Mouse (Mus musculus) heart, adult 2 months (tissue): ENCODE results near the gene Dydc2. TPM values are rescaled to one million over a fixed set of nuclear protein-coding genes. Genes with fewer than 3 reads are reported as not detected.

ENCODE experiments used
- DNase-seq, 2 experiments: peaks; one replicate each; pipeline ENCODE4 v3.0.0; 2021
- H3K27ac ChIP-seq: fragments of 200-600 bp; 2 replicates; pipeline ENCODE4 v1.8.1; 2022
- H3K27me3 ChIP-seq: fragments of 200-500 bp; 2 replicates; pipeline ENCODE4 v1.6.1; 2012; ENCODE audit warnings: mild to moderate bottlenecking, low read length, inconsistent platforms, mixed read lengths; ENCODE audit not compliant: control insufficient read depth, insufficient read depth
- H3K36me3 ChIP-seq: fragments of 200-500 bp; 2 replicates; pipeline ENCODE4 v1.6.1; 2012; ENCODE audit warnings: low read length, inconsistent platforms; ENCODE audit not compliant: control insufficient read depth, insufficient read depth
- H3K4me1 ChIP-seq: fragments of 200-500 bp; 2 replicates; pipeline ENCODE4 v1.6.1; 2011; ENCODE audit warnings: low read length; ENCODE audit not compliant: control insufficient read depth, insufficient read depth
- H3K4me3 ChIP-seq: fragments of 200-600 bp; 2 replicates; pipeline ENCODE4 v1.8.1; 2022
- H3K79me2 ChIP-seq: fragments of 200-500 bp; replicated peaks from 2 replicates; pipeline ENCODE4 v1.6.1; 2012; ENCODE audit warnings: mild to moderate bottlenecking, inconsistent platforms, low read length, moderate library complexity, mixed read lengths; ENCODE audit not compliant: control insufficient read depth, insufficient read depth
- H3K9ac ChIP-seq: fragments of 200-500 bp; 2 replicates; pipeline ENCODE4 v1.6.1; 2012; ENCODE audit warnings: low read depth, mild to moderate bottlenecking, control low read depth, inconsistent platforms, low read length, mixed read lengths
- CTCF ChIP-seq: fragments of 200-600 bp; IDR thresholded peaks from 2 replicates; pipeline ENCODE4 v1.8.1; 2022; ENCODE audit warnings: antibody characterized with exemption, mild to moderate bottlenecking, moderate library complexity
- EP300 ChIP-seq: fragments of 200-500 bp; IDR thresholded peaks from 2 replicates; pipeline ENCODE4 v1.6.1; 2011; ENCODE audit warnings: low read depth, low read length, control low read depth; ENCODE audit not compliant: insufficient read depth
- POLR2A ChIP-seq: fragments of 200-500 bp; IDR thresholded peaks from 2 replicates; pipeline ENCODE4 v1.6.1; 2011; ENCODE audit warnings: mild to moderate bottlenecking, low read depth, low read length, control low read depth; ENCODE audit not compliant: insufficient read depth
- WGBS: fragments of 180-500 bp; shearing (Covaris S2); methylation state at CpG from one replicate; pipeline ENCODE4 v1.1.7; 2018; 5-methylcytosine and 5-hydroxymethylcytosine counted together
- intact Hi-C: fragments of 180-260 bp; cut with DNase I; formaldehyde crosslinking; loops from one replicate; pipeline ENCODE4 v1.15.1; 2025
- polyA plus RNA-seq: library from polyadenylated mRNA; depleted of rRNA; stranded (reverse); fragments of >200 nt; gene quantifications from 2 replicates; pipeline ENCODE4 v1.2.3, GENCODE M21; 2012
- total RNA-seq, 2 experiments: library from RNA; stranded (reverse); gene quantifications; 2 replicates each; pipeline ENCODE4 v1.2.3; 2021

The Dydc2 gene
- total and polyA plus RNA-seq, 3 experiments, result not detected

DNA sequence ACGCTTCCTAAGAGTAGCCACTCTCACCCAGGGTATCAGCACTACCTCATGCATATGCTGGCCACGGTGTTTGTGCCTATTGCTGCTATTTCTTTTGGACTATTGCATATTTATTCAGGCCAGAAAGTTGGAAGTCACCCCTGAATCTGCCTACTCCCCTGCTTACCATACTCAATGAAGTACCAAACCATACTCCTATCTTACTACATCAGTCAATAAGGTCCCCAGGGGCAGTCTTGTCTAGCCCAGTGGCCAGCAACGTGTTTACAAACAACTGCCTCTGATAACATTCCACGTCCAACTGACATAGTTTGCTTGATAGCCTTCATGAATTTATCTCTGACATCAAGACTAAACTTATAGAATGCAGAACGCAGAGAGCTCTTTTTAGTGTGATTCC is 32.2 kb upstream of the Dydc2 start:
- TF ChIP-seq CTCF, result no peak
- no peak for TF ChIP-seq EP300
- no peak for TF ChIP-seq POLR2A
- no peak for DNase-seq
- 64% methylated on average over 5 of the region's 5 CpGs for WGBS

DNA sequence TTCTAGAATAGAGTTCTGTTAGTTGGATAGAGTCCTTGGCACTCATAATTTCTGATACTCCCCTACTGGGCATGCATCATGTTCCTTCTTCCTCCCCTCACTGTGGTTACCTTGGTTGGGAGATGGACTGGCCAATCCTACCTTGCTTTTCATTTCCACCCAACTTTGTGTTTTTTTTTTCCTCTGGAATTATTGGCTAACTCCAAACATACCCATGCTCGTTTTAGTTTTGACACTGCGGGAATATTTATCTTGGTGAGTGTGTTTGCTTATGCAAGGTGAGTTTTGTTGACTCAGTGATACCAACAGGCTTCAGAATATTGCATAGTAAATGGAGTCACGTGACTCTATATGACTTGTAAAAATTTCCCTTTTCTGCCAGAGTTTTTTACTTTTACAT is 31.7 kb upstream of the Dydc2 start:
- no peak for DNase-seq
- TF ChIP-seq POLR2A (no peak), CTCF (no peak), EP300 (no peak)
- Histone ChIP-seq H3K36me3 (no peaks in the 10 kb centered on the region), H3K4me3 (no peak overlapping the region), H3K9ac (no peak overlapping the region), H3K27me3 (no peaks in the 10 kb centered on the region), H3K27ac (no peak overlapping the region), H3K79me2 (no peaks in the 10 kb centered on the region), H3K4me1 (no peaks in the 10 kb centered on the region)
- 81% methylated on average over 3 of the region's 3 CpGs for WGBS
- intact Hi-C loops, result no loop called here

More for the DNA sequence above, 32.2 kb upstream of the Dydc2 start:
- no peak overlapping the region for H3K27ac ChIP-seq
- no peaks in the 10 kb centered on the region for H3K4me1 ChIP-seq
- H3K79me2 ChIP-seq, result no peaks in the 10 kb centered on the region
- H3K36me3 ChIP-seq, result no peaks in the 10 kb centered on the region
- no peaks in the 10 kb centered on the region for H3K27me3 ChIP-seq
- intact Hi-C loops, result no loop called here
- H3K9ac ChIP-seq, result no peak overlapping the region
- no peak overlapping the region for H3K4me3 ChIP-seq

DNA sequence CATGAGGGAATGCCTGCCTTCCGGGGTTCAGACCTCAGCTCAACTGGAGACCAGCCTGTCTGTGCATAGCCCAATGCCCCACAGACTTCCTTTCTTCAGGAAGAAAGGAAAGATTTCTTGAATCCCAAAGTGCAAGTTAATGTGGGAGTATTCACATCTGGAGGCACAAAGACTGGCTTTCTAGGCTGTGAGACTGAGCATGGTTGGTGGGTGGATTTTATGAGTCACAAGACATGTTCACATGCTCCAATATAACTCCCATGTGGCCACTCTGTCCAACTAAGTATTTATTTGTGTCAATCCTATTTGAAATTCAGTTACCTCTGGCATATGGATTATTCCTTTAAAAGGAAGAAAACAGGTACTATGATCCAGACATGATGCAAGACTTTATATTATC is 29.7 kb upstream of the Dydc2 start:
- Histone ChIP-seq H3K27me3 (0 out of 2 replicates have a peak, but pooled peaks cover 1% of the 10 kb centered on the region), H3K9ac (no peak overlapping the region), H3K4me3 (no peak overlapping the region), H3K4me1 (no peaks in the 10 kb centered on the region), H3K79me2 (no peaks in the 10 kb centered on the region), H3K36me3 (no peaks in the 10 kb centered on the region), H3K27ac (no peak overlapping the region)
- no peak for DNase-seq
- TF ChIP-seq CTCF (no peak), EP300 (no peak), POLR2A (no peak)
- intact Hi-C loops, result no loop called here
- 85% methylated on average over 1 of the region's 1 CpGs for WGBS

DNA sequence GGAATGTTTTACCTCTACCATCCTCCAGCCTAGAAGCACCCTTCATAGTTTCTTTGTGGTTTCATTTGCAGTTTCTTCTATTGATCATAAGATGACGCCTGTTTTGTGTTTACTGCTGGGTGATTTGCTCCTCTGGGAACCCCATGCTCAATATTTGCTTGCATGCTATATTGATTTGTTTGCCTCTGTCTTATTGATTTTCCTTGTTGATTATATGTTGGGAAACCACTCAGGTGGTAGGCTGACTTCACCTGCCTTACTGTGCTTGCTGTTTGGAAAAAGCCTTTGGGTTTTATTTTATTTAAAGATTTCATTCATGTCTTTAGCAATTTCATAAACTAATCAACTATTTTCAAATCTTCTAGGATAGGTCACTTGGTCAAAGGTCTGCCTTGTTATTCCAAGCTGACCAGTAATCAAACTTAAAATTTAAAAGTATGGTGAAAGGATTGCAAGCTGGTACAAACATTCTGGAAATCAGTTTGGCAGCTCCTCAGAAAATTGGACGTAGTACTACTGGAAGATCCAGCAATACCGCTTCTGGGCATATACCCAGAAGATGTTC is 27.4 kb upstream of the Dydc2 start:
- no peak overlapping the region for H3K27ac ChIP-seq
- no peaks in the 10 kb centered on the region for H3K4me1 ChIP-seq
- TF ChIP-seq POLR2A (no peak), EP300 (no peak), CTCF (no peak)
- H3K36me3 ChIP-seq, result no peaks in the 10 kb centered on the region
- DNase-seq, result no peak
- no peak overlapping the region for H3K4me3 ChIP-seq
- 80% methylated on average over 3 of the region's 3 CpGs for WGBS
- intact Hi-C loops, result no loop called here
- H3K27me3 ChIP-seq, result 0 out of 2 replicates have a peak, but pooled peaks cover 1% of the 10 kb centered on the region
- no peaks in the 10 kb centered on the region for H3K79me2 ChIP-seq
- no peak overlapping the region for H3K9ac ChIP-seq

DNA sequence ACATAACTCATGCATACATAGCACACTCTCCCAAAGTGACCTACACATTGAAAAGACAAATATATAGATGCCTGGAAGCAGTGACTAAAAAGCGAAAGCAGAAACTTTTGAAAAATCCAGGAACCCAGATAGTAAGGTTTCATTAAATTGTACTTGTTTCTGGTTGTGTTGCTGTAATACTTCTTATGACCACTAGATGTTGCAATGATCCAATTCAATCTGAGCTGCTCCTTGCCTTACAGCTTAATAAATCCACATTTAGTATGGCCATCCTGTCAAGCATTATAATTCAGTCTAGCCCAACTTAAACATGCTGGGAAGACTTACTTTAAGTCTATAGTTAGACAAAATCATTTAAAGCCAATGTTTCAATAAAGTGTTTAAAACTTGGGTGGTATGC is 25.1 kb upstream of the Dydc2 start:
- DNase-seq, result no peak
- no peak overlapping the region for H3K4me3 ChIP-seq
- 0 out of 2 replicates have a peak, but pooled peaks cover 1% of the 10 kb centered on the region for H3K27me3 ChIP-seq
- H3K9ac ChIP-seq, result no peak overlapping the region
- no peak overlapping the region for H3K27ac ChIP-seq
- 21% methylated on average over 1 of the region's 1 CpGs for WGBS
- TF ChIP-seq CTCF (peak; percentile 78), POLR2A (no peak), EP300 (no peak)
- no peaks in the 10 kb centered on the region for H3K79me2 ChIP-seq
- H3K36me3 ChIP-seq, result no peaks in the 10 kb centered on the region
- intact Hi-C loops, result no loop called here
- no peaks in the 10 kb centered on the region for H3K4me1 ChIP-seq

DNA sequence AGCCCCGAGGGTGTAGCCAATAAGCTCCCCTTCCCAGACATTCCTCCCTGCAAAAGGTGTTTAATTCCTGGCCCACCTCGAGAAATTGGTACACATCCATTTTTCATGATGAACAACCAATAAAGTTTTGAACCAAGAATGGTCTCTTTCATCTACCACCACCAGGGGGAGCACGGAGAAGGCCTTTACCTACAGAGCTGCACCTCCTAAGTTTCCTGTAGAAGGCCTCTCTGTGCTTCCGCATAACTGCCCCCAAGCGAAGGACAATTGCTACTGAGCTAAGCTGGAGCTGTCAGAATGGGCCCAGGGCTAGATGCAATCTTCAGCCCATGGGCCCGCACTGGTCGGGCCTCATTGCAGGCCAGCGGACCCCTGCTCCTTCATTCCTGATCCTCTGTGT is 21.8 kb upstream of the Dydc2 start:
- Histone ChIP-seq H3K4me3 (no peak overlapping the region), H3K9ac (no peak overlapping the region), H3K27me3 (0 out of 2 replicates have a peak, but pooled peaks cover 1% of the 10 kb centered on the region), H3K79me2 (no peaks in the 10 kb centered on the region), H3K27ac (no peak overlapping the region), H3K4me1 (no peaks in the 10 kb centered on the region), H3K36me3 (no peaks in the 10 kb centered on the region)
- intact Hi-C loops, result no loop called here
- no peak for DNase-seq
- 43% methylated on average over 8 of the region's 8 CpGs for WGBS
- TF ChIP-seq CTCF (peak; percentile 65), POLR2A (no peak)
